Mouse (Mus musculus) liver, embryonic 11.5 days (tissue): ENCODE results near the gene Kynu. TPM values are rescaled to one million over a fixed set of nuclear protein-coding genes. Genes with fewer than 3 reads are reported as not detected.

Source experiments
- ATAC-seq: fragments of 200-750 bp; cut with Nextera tagmentation; replicated peaks from 2 replicates; pipeline ENCODE4 v1.8.0; 2017; ENCODE audit warnings: moderate number of reproducible peaks, mild to moderate bottlenecking, moderate TSS enrichment, moderate library complexity; ENCODE audit not compliant: low FRiP score
- DNase-seq: peaks from one replicate; pipeline ENCODE4 v3.0.0-alpha.2; 2017; ENCODE audit warnings: low spot score
- H3K27ac ChIP-seq: fragments of 300-500 bp; sonication (generic); 2 replicates; pipeline ENCODE4 v1.5.1; 2014; ENCODE audit warnings: mild to moderate bottlenecking, low read depth, low read length, control low read depth
- H3K27me3 ChIP-seq: fragments of 300-500 bp; sonication (generic); replicated peaks from 2 replicates; pipeline ENCODE4 v1.6.1; 2014; ENCODE audit warnings: low read length, mixed read lengths; ENCODE audit not compliant: control insufficient read depth, insufficient read depth
- H3K36me3 ChIP-seq: fragments of 300-500 bp; sonication (generic); 2 replicates; pipeline ENCODE4 v1.6.1; 2014; ENCODE audit warnings: mild to moderate bottlenecking, low read length, moderate library complexity, mixed read lengths; ENCODE audit not compliant: control insufficient read depth, insufficient read depth
- H3K4me1 ChIP-seq: fragments of 300-500 bp; sonication (generic); replicated peaks from 2 replicates; pipeline ENCODE4 v1.6.1; 2014; ENCODE audit warnings: low read length, mixed read lengths; ENCODE audit not compliant: control insufficient read depth, insufficient read depth
- H3K4me2 ChIP-seq: fragments of 300-500 bp; sonication (generic); 2 replicates; pipeline ENCODE4 v1.6.1; 2014; ENCODE audit warnings: mild to moderate bottlenecking, control low read depth, moderate library complexity
- H3K4me3 ChIP-seq: fragments of 300-500 bp; sonication (generic); 2 replicates; pipeline ENCODE4 v1.5.1; 2014; ENCODE audit warnings: low read depth, low read length, control low read depth
- H3K9ac ChIP-seq: fragments of 300-500 bp; sonication (generic); 2 replicates; pipeline ENCODE4 v1.6.1; 2014; ENCODE audit warnings: low read depth, low read length, control low read depth
- H3K9me3 ChIP-seq: fragments of 300-500 bp; sonication (generic); 2 replicates; pipeline ENCODE4 v1.6.1; 2016; ENCODE audit warnings: low read length, inconsistent platforms, mixed read lengths; ENCODE audit not compliant: control insufficient read depth
- WGBS: fragments of 180-500 bp; shearing (Covaris S2); extraction: QIAGEN DNeasy Blood & Tissue Kit; methylation state at CpG from one replicate; pipeline ENCODE4 v1.1.7; 2014; 5-methylcytosine and 5-hydroxymethylcytosine counted together
- polyA plus RNA-seq: library from polyadenylated mRNA; unstranded; fragments of >200 nt; fragmentation: Nextera tagmentation; extraction: Ambion mirVana; gene quantifications from 2 replicates; pipeline ENCODE4 v1.2.1, GENCODE M21; 2014

Kynu gene
- polyA plus RNA-seq, 1 experiment from 2014 or later = 0.38 TPM

- DNase-seq = no peak
These were observed 58.4 kb downstream of the Kynu start for GRCm38 (mm10) chr2:43613571-43613970.

GRCm38 (mm10) chr2:43621140-43621539 is 66.0 kb downstream of the Kynu start:
- Histone ChIP-seq H3K36me3 (no peaks in the 10 kb centered on the region), H3K27ac (no peak overlapping the region), H3K27me3 (no peaks in the 10 kb centered on the region), H3K9me3 (no peaks in the 10 kb centered on the region), H3K4me2 (no peak overlapping the region), H3K4me3 (no peak overlapping the region), H3K9ac (no peak overlapping the region), H3K4me1 (no peaks in the 10 kb centered on the region)
- DNase-seq (no peak), ATAC-seq (no peak)

More at GRCm38 (mm10) chr2:43613571-43613970, 58.4 kb downstream of the Kynu start:
- no peak overlapping the region for H3K27ac ChIP-seq
- no peaks in the 10 kb centered on the region for H3K9me3 ChIP-seq
- no peaks in the 10 kb centered on the region for H3K4me1 ChIP-seq
- no peak for ATAC-seq
- WGBS = 13% methylated on average over 6 of the region's 6 CpGs
- no peak overlapping the region for H3K4me2 ChIP-seq
- no peaks in the 10 kb centered on the region for H3K27me3 ChIP-seq
- H3K4me3 ChIP-seq = no peak overlapping the region
- H3K36me3 ChIP-seq = no peaks in the 10 kb centered on the region
- H3K9ac ChIP-seq = no peak overlapping the region

GRCm38 (mm10) chr2:43622844-43623243 is 67.7 kb downstream of the Kynu start:
- no peak for ATAC-seq
- Histone ChIP-seq H3K27me3 (no peaks in the 10 kb centered on the region), H3K4me1 (no peaks in the 10 kb centered on the region), H3K9me3 (no peaks in the 10 kb centered on the region), H3K27ac (no peak overlapping the region), H3K36me3 (no peaks in the 10 kb centered on the region), H3K9ac (no peak overlapping the region), H3K4me3 (no peak overlapping the region), H3K4me2 (no peak overlapping the region)
- 0% methylated on average over 1 of the region's 1 CpGs for WGBS
- DNase-seq = no peak

- Histone ChIP-seq H3K27me3 (no peaks in the 10 kb centered on the region), H3K9ac (no peak overlapping the region), H3K9me3 (no peaks in the 10 kb centered on the region), H3K4me1 (no peaks in the 10 kb centered on the region), H3K4me2 (no peak overlapping the region), H3K27ac (no peak overlapping the region), H3K36me3 (no peaks in the 10 kb centered on the region), H3K4me3 (no peak overlapping the region)
- DNase-seq = no peak
- no peak for ATAC-seq
These were observed 76.7 kb downstream of the Kynu start for GRCm38 (mm10) chr2:43631786-43632185.

GRCm38 (mm10) chr2:43636498-43636897 is 81.4 kb downstream of the Kynu start:
- no peaks in the 10 kb centered on the region for H3K36me3 ChIP-seq
- H3K27me3 ChIP-seq = no peaks in the 10 kb centered on the region
- H3K4me2 ChIP-seq = no peak overlapping the region
- H3K9ac ChIP-seq = no peak overlapping the region
- H3K4me1 ChIP-seq = no peaks in the 10 kb centered on the region
- ATAC-seq (no peak), DNase-seq (no peak)
- H3K27ac ChIP-seq = no peak overlapping the region
- H3K9me3 ChIP-seq = no peaks in the 10 kb centered on the region
- no peak overlapping the region for H3K4me3 ChIP-seq

- DNase-seq = no peak
- no peaks in the 10 kb centered on the region for H3K27me3 ChIP-seq
- no peaks in the 10 kb centered on the region for H3K9me3 ChIP-seq
- H3K9ac ChIP-seq = no peak overlapping the region
- no peak overlapping the region for H3K4me2 ChIP-seq
- no peaks in the 10 kb centered on the region for H3K36me3 ChIP-seq
- WGBS = 71% methylated on average over 2 of the region's 2 CpGs
- no peak overlapping the region for H3K4me3 ChIP-seq
- H3K4me1 ChIP-seq = no peaks in the 10 kb centered on the region
- ATAC-seq = no peak
- no peak overlapping the region for H3K27ac ChIP-seq
These were observed 91.8 kb downstream of the Kynu start for GRCm38 (mm10) chr2:43646962-43647361.

GRCm38 (mm10) chr2:43669588-43669987 is 114.5 kb downstream of the Kynu start:
- Histone ChIP-seq H3K27ac (no peak overlapping the region), H3K27me3 (no peaks in the 10 kb centered on the region), H3K4me2 (no peak overlapping the region), H3K9ac (no peak overlapping the region), H3K4me1 (no peaks in the 10 kb centered on the region), H3K9me3 (no peaks in the 10 kb centered on the region), H3K4me3 (no peak overlapping the region), H3K36me3 (no peaks in the 10 kb centered on the region)
- ATAC-seq (no peak), DNase-seq (no peak)

- no peak overlapping the region for H3K27ac ChIP-seq
- DNase-seq (peak; percentile 34), ATAC-seq (peak; percentile 77)
- H3K9me3 ChIP-seq = no peaks in the 10 kb centered on the region
- H3K9ac ChIP-seq = no peak overlapping the region
- WGBS = 1% methylated on average over 6 of the region's 6 CpGs
- no peak overlapping the region for H3K4me3 ChIP-seq
- no peaks in the 10 kb centered on the region for H3K36me3 ChIP-seq
- no peaks in the 10 kb centered on the region for H3K27me3 ChIP-seq
- no peak overlapping the region for H3K4me2 ChIP-seq
- H3K4me1 ChIP-seq = no peaks in the 10 kb centered on the region
These were observed 118.5 kb downstream of the Kynu start for GRCm38 (mm10) chr2:43673619-43674018.

GRCm38 (mm10) chr2:43674098-43674497 is 119.0 kb downstream of the Kynu start:
- Histone ChIP-seq H3K9ac (no peak overlapping the region), H3K4me2 (no peak overlapping the region), H3K9me3 (no peaks in the 10 kb centered on the region), H3K4me3 (no peak overlapping the region), H3K4me1 (no peaks in the 10 kb centered on the region), H3K27me3 (no peaks in the 10 kb centered on the region), H3K36me3 (no peaks in the 10 kb centered on the region), H3K27ac (no peak overlapping the region)
- WGBS = 42% methylated on average over 3 of the region's 3 CpGs
- ATAC-seq (no peak), DNase-seq (no peak)
